17 mouse cellular contexts compared by ENCODE assay signal in the genomic region with DNA sequence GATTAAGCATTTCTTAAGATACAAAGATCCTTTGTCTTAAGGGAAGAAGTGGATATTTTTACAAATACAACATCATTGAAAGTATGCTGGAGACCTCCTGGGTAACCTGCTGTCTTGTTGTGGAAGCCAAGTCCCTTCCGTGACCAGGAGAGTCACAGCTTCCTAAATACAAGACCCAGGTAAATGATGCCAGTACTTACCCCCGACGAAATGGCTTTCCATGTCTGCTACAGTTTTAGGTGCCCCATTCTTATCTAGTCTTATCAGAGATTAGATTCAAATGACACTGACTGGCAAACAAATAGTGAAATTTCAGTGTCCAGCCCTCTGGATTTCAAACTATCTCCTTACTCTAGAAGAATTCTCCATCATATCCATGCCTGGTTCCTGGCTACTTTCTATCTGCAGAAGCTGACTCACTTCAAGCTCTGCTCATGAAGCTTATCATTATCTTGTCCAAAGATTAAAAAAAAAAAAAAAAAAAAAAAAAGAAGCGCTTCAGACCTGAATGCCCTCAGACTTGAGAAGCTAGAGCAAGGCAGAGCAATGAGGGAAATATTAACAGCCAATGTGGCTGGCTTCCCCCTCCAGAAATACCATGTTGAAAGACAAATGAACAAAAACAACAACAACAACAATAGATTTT. TPM values are rescaled to one million over a fixed set of nuclear protein-coding genes. Genes with fewer than 3 reads are reported as not detected.
A peak's percentile ranks its signal among the peaks of the same experiment; 100 is the strongest.
DNase-seq lines count a peak whose midpoint lies in the region; ATAC-seq and TF ChIP-seq lines count a peak whose summit lies in the region.
"Had no signal": no experiment of that assay in that cellular context is flagged by ENCODE, and none has a peak within 500 bp of the region (broad histone marks: within the 10 kb centered on the region; RNA-seq: fewer than 3 reads in every experiment).

No protein-coding gene starts in this region.

- no peaks in the 10 kb centered on the region for H3K36me3 ChIP-seq in forebrain, embryonic 13.5 days (ENCODE audit: poor library complexity, severe bottlenecking)
- no peaks in the 10 kb centered on the region for H3K36me3 ChIP-seq in forebrain, embryonic 12.5 days (replicated peaks)
- no peaks in the 10 kb centered on the region for H3K36me3 ChIP-seq in midbrain, embryonic 13.5 days
- H3K36me3 ChIP-seq in midbrain, embryonic 10.5 days: no peaks in the 10 kb centered on the region
- no peaks in the 10 kb centered on the region for H3K36me3 ChIP-seq in forebrain, postnatal 0 days (ENCODE audit: insufficient read depth)
- H3K36me3 ChIP-seq in neural tube, embryonic 15.5 days: no peaks in the 10 kb centered on the region; the same call in 1 of the 2 replicates
- H3K36me3 ChIP-seq: embryonic facial prominence, embryonic 15.5 days had no signal

- H3K9me3 ChIP-seq in forebrain, embryonic 13.5 days (replicated peaks): no peaks in the 10 kb centered on the region
- H3K9me3 ChIP-seq in forebrain, embryonic 12.5 days: no peaks in the 10 kb centered on the region
- no peaks in the 10 kb centered on the region for H3K9me3 ChIP-seq in midbrain, embryonic 13.5 days
- no peaks in the 10 kb centered on the region for H3K9me3 ChIP-seq in midbrain, embryonic 10.5 days (replicated peaks)
- no peaks in the 10 kb centered on the region for H3K9me3 ChIP-seq in forebrain, postnatal 0 days (ENCODE audit: low read length)
- no peaks in the 10 kb centered on the region for H3K9me3 ChIP-seq in neural tube, embryonic 15.5 days (replicated peaks)
- H3K9me3 ChIP-seq: embryonic facial prominence, embryonic 15.5 days had no signal

- H3K27ac ChIP-seq in forebrain, embryonic 13.5 days: no peak overlapping the region
- H3K27ac ChIP-seq in forebrain, embryonic 12.5 days: no peak overlapping the region
- no peak overlapping the region for H3K27ac ChIP-seq in midbrain, embryonic 13.5 days
- no peak overlapping the region for H3K27ac ChIP-seq in midbrain, embryonic 10.5 days (replicated peaks)
- H3K27ac ChIP-seq in forebrain, postnatal 0 days (ENCODE audit: low read depth, low read length): peak overlapping the region; percentile 99
- peak overlapping the region; percentile 94; the same call in 1 of the 2 replicates for H3K27ac ChIP-seq in neural tube, embryonic 15.5 days (replicated peaks)
- H3K27ac ChIP-seq: embryonic facial prominence, embryonic 15.5 days; kidney, postnatal 0 days had no signal

- peak overlapping the region; percentile 92 for H3K4me2 ChIP-seq in forebrain, embryonic 13.5 days
- no peak overlapping the region for H3K4me2 ChIP-seq in forebrain, embryonic 12.5 days
- H3K4me2 ChIP-seq in midbrain, embryonic 13.5 days (replicated peaks): peak overlapping the region; percentile 76
- H3K4me2 ChIP-seq in forebrain, postnatal 0 days (ENCODE audit: low read depth): peak overlapping the region; percentile 72
- peak overlapping the region; percentile 61 for H3K4me2 ChIP-seq in neural tube, embryonic 15.5 days
- H3K4me2 ChIP-seq: embryonic facial prominence, embryonic 15.5 days had no signal

- WGBS in forebrain, embryonic 13.5 days: 87% methylated on average over 4 of the region's 4 CpGs
- WGBS in forebrain, embryonic 12.5 days: 86% methylated on average over 4 of the region's 4 CpGs
- WGBS in midbrain, embryonic 13.5 days: 80% methylated on average over 4 of the region's 4 CpGs
- WGBS in midbrain, embryonic 10.5 days: 88% methylated on average over 4 of the region's 4 CpGs
- WGBS in forebrain, postnatal 0 days: 50% methylated on average over 4 of the region's 4 CpGs
- WGBS in neural tube, embryonic 15.5 days: 82% methylated on average over 4 of the region's 4 CpGs

- 0 out of 2 replicates have a peak overlapping the region, but pooled peaks have one; percentile 12 for H3K9ac ChIP-seq in forebrain, embryonic 13.5 days
- no peak overlapping the region for H3K9ac ChIP-seq in forebrain, embryonic 12.5 days
- no peak overlapping the region for H3K9ac ChIP-seq in midbrain, embryonic 13.5 days (replicated peaks)
- peak overlapping the region; percentile 99 for H3K9ac ChIP-seq in forebrain, postnatal 0 days
- no peak overlapping the region for H3K9ac ChIP-seq in neural tube, embryonic 15.5 days (replicated peaks)
- H3K9ac ChIP-seq: embryonic facial prominence, embryonic 15.5 days had no signal

- H3K4me3 ChIP-seq in forebrain, embryonic 13.5 days: peak overlapping the region; percentile 61
- no peak overlapping the region for H3K4me3 ChIP-seq in forebrain, embryonic 12.5 days (replicated peaks)
- H3K4me3 ChIP-seq in midbrain, embryonic 13.5 days (replicated peaks): peak overlapping the region; percentile 56
- H3K4me3 ChIP-seq in midbrain, embryonic 10.5 days: no peak overlapping the region
- peak overlapping the region; percentile 71 for H3K4me3 ChIP-seq in forebrain, postnatal 0 days (ENCODE audit: low read depth, low read length)
- H3K4me3 ChIP-seq in neural tube, embryonic 15.5 days (replicated peaks): peak overlapping the region; percentile 52
- H3K4me3 ChIP-seq: embryonic facial prominence, embryonic 15.5 days had no signal

- no peak for TF ChIP-seq CTCF in forebrain, postnatal 0 days (IDR thresholded peaks at IDR 0.05; ENCODE audit: low read depth)

- DNase-seq in midbrain, embryonic 10.5 days (ENCODE audit: low spot score): no peak
- no peak for DNase-seq in forebrain, postnatal 0 days
- DNase-seq: adrenal gland, adult 2 months; gastrocnemius, postnatal 14 days; heart, postnatal 10 days; lung, adult 2 months; lung, postnatal 4 days had no signal

- ATAC-seq in forebrain, embryonic 13.5 days: no peak
- no peak for ATAC-seq in forebrain, embryonic 12.5 days (ENCODE audit: low FRiP score)
- ATAC-seq in midbrain, embryonic 13.5 days: no peak
- ATAC-seq in forebrain, postnatal 0 days: no peak
- no peak for ATAC-seq in neural tube, embryonic 15.5 days (ENCODE audit: low FRiP score)
- ATAC-seq in inflammation-experienced regulatory T-cells, adult 6 months: no peak
- ATAC-seq: intestine, embryonic 16.5 days had no signal

- peaks cover 33% of the 10 kb centered on the region for H3K27me3 ChIP-seq in forebrain, embryonic 13.5 days
- peaks cover 37% of the 10 kb centered on the region for H3K27me3 ChIP-seq in forebrain, embryonic 12.5 days
- peaks cover 24% of the 10 kb centered on the region for H3K27me3 ChIP-seq in midbrain, embryonic 13.5 days
- peaks cover 52% of the 10 kb centered on the region for H3K27me3 ChIP-seq in midbrain, embryonic 10.5 days (ENCODE audit: low read depth, poor library complexity, severe bottlenecking)
- H3K27me3 ChIP-seq in forebrain, postnatal 0 days (ENCODE audit: insufficient read depth, low read length): no peaks in the 10 kb centered on the region
- H3K27me3 ChIP-seq in neural tube, embryonic 15.5 days (replicated peaks): no peaks in the 10 kb centered on the region

- peaks cover 9% of the 10 kb centered on the region for H3K4me1 ChIP-seq in forebrain, embryonic 13.5 days
- H3K4me1 ChIP-seq in forebrain, embryonic 12.5 days: peaks cover 16% of the 10 kb centered on the region
- peaks cover 11% of the 10 kb centered on the region for H3K4me1 ChIP-seq in midbrain, embryonic 13.5 days (replicated peaks)
- peaks cover 19% of the 10 kb centered on the region for H3K4me1 ChIP-seq in midbrain, embryonic 10.5 days
- H3K4me1 ChIP-seq in forebrain, postnatal 0 days (ENCODE audit: insufficient read depth): no peaks in the 10 kb centered on the region
- peaks cover 7% of the 10 kb centered on the region; the same call in 1 of the 2 replicates for H3K4me1 ChIP-seq in neural tube, embryonic 15.5 days

RNA-seq across cellular contexts. Expression of a gene that starts 4.9 kb away (rescaled TPM):
- polyA plus RNA-seq in forebrain, embryonic 13.5 days (2015; fragmentation: Nextera tagmentation; extraction: Ambion mirVana): 30.6 and 32.6 TPM in 2 replicates
- polyA plus RNA-seq in forebrain, embryonic 12.5 days (2016; fragmentation: Nextera tagmentation; extraction: Ambion mirVana): 8.3 and 10.4 TPM in 2 replicates
- 29.1 and 29.5 TPM in 2 replicates for polyA plus RNA-seq in midbrain, embryonic 13.5 days (2015; fragmentation: Nextera tagmentation; extraction: Ambion mirVana)
- 1.1 and 1.3 TPM in 2 replicates for polyA plus RNA-seq in midbrain, embryonic 10.5 days (2016; fragmentation: Nextera tagmentation; extraction: Ambion mirVana)
- 151 and 230 TPM in 2 replicates for total RNA-seq in forebrain, postnatal 0 days (2014; rRNA removed)
- 118 and 122 TPM in 2 replicates for polyA plus RNA-seq in forebrain, postnatal 0 days (2015; fragmentation: Nextera tagmentation; extraction: Ambion mirVana)
- 50.8 and 68.1 TPM in 2 replicates for polyA plus RNA-seq in neural tube, embryonic 15.5 days (2015; fragmentation: Nextera tagmentation; extraction: Ambion mirVana)
- polyA plus RNA-seq in inflammation-experienced regulatory T-cells, adult 6 months (2017; shearing (Covaris generic)): under 1 TPM in 2 of 3 experiments, not detected in 1; 0.36 to 0.66 TPM
- polyA plus RNA-seq: liver, adult 2 months; urinary bladder, adult 2 months had no signal

Comparison
In these comparisons a context has a peak if more than half of its experiments do, and no peak if none do; other contexts are left out.
1. H3K27ac ChIP-seq: peak in forebrain, postnatal 0 days (single experiment) and neural tube, embryonic 15.5 days (single experiment); none in forebrain, embryonic 13.5 days (single experiment), forebrain, embryonic 12.5 days (single experiment), midbrain, embryonic 13.5 days (single experiment) and midbrain, embryonic 10.5 days (single experiment).
2. H3K4me3 ChIP-seq: peak in forebrain, embryonic 13.5 days (single experiment), midbrain, embryonic 13.5 days (single experiment), forebrain, postnatal 0 days (single experiment) and neural tube, embryonic 15.5 days (single experiment); none in forebrain, embryonic 12.5 days (single experiment) and midbrain, embryonic 10.5 days (single experiment).
3. H3K9ac ChIP-seq: peak in forebrain, embryonic 13.5 days (single experiment) and forebrain, postnatal 0 days (single experiment); none in forebrain, embryonic 12.5 days (single experiment), midbrain, embryonic 13.5 days (single experiment) and neural tube, embryonic 15.5 days (single experiment).